Mouse (Mus musculus) testis, adult 2 months (tissue): ENCODE measurements around the gene Ldlrad1. TPM values are rescaled to one million over a fixed set of nuclear protein-coding genes. Genes with fewer than 3 reads are reported as not detected.

Experiments
- H3K27ac ChIP-seq: fragments of 200-500 bp; 2 replicates; pipeline ENCODE4 v1.5.1; 2012; ENCODE audit warnings: low read depth, low read length; ENCODE audit not compliant: control insufficient read depth, insufficient read depth
- H3K27me3 ChIP-seq: fragments of 200-500 bp; 2 replicates; pipeline ENCODE4 v1.6.1; 2012; ENCODE audit warnings: mild to moderate bottlenecking, low read length, moderate library complexity; ENCODE audit not compliant: control insufficient read depth, insufficient read depth
- H3K36me3 ChIP-seq: fragments of 200-500 bp; 2 replicates; pipeline ENCODE4 v1.6.1; 2012; ENCODE audit warnings: mild to moderate bottlenecking, low read length; ENCODE audit not compliant: control insufficient read depth, insufficient read depth
- H3K4me1 ChIP-seq: fragments of 200-500 bp; 2 replicates; pipeline ENCODE4 v1.6.1; 2012; ENCODE audit warnings: low read length; ENCODE audit not compliant: control insufficient read depth, insufficient read depth
- H3K4me3 ChIP-seq: fragments of 200-500 bp; 2 replicates; pipeline ENCODE4 v1.5.1; 2012; ENCODE audit warnings: low read depth, mild to moderate bottlenecking, low read length, moderate library complexity, mixed read lengths; ENCODE audit not compliant: control insufficient read depth
- CTCF ChIP-seq: fragments of 200-500 bp; IDR thresholded peaks from 2 replicates; pipeline ENCODE4 v1.5.1; 2012; ENCODE audit warnings: low read depth, mild to moderate bottlenecking, inconsistent platforms, low read length, moderate library complexity; ENCODE audit not compliant: control insufficient read depth, insufficient read depth, insufficient replicate concordance
- POLR2A ChIP-seq: fragments of 200-500 bp; IDR thresholded peaks from 2 replicates; pipeline ENCODE4 v1.6.1; 2012; ENCODE audit warnings: low read depth, mild to moderate bottlenecking, inconsistent platforms, low read length, moderate library complexity; ENCODE audit not compliant: control insufficient read depth
- polyA plus RNA-seq: library from polyadenylated mRNA; depleted of rRNA; stranded (reverse); fragments of >200 nt; gene quantifications from 2 replicates; pipeline ENCODE4 v1.2.3, GENCODE M21; 2012

Ldlrad1 gene
- polyA plus RNA-seq, 1 experiment, result 0.41 TPM

DNA sequence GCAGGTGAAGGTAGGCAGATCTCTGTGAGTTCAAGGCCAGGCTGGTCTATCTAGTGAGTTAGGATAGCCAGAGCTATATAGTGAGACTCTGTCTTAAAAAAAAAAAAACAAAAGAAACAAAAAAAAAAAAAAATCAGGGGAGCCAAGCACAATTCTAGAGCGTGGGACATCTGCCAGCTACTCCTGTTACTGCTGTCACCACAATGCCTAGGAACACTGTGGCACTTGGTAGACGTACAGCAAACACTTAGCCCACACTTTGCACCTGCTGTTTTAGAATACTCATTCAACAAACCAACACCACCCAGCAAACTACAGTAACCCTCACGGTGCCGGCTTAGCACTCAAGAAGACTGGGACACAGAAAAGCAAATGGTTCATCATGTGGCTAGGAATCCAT is 2.5 kb downstream of the Ldlrad1 start:
- Histone ChIP-seq H3K27me3 (no peaks in the 10 kb centered on the region), H3K36me3 (no peaks in the 10 kb centered on the region), H3K4me1 (no peaks in the 10 kb centered on the region), H3K27ac (no peak overlapping the region), H3K4me3 (no peak overlapping the region)
- TF ChIP-seq POLR2A, result no peak
- TF ChIP-seq CTCF, result no peak

DNA sequence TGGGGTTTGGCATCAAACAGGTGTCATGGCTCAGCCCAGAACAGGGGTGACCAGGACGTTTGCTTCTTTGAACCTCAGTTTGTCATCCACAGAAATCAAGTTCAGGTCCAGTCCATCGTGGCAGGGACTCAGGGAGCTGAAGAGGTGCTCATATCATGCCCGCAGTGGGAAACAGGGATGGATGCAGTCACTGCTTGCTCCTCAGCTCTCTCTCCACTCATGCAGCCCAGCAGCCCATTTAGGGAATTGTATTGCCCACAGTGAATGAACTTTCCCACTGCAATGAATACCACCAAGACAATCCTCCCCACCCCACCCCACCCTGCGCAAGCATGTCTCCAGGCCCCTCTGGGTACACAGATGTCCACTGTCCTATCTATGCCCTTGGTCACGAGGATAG is 3.0 kb downstream of the Ldlrad1 start:
- Histone ChIP-seq H3K27ac (no peak overlapping the region), H3K4me3 (no peak overlapping the region)

DNA sequence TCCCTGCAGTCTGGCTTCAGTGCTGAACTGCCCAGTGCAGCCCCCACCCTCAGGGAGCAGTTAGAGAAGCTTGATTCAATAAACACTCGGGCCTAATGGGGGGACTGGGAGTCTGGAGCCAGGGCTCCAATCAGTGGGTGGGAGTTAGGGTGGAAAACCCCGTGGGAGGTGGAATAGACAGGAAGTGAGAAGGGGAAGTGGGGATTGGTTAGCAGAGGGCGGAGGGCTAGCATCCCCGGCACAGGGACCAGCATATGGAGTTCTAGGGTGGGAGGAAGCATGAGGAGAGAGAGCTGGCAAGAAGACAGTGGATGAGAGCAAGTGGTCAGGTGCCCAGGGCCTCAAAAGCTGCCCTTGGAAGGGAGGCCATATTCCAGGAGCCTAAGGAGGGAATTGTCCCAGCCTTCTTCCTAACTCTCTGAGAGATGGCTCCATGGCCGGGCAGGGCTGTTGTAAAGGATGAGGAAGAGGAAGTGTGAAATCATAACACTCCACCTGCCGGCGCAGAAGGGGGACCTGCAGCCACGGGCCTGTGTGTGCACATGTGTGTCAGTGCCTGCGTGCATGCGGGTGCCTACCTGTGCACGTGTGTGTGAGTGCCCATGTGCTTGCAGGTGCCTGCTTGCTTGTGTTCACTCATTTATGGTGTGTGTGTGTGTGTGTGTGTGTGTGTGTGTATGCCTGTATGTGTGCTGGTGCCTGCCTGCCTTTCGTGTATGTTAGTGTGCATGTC is 4.5 kb downstream of the Ldlrad1 start:
- Histone ChIP-seq H3K27ac (no peak overlapping the region), H3K4me3 (no peak overlapping the region), H3K4me1 (no peaks in the 10 kb centered on the region), H3K36me3 (no peaks in the 10 kb centered on the region), H3K27me3 (no peaks in the 10 kb centered on the region)
- TF ChIP-seq CTCF, result no peak

More for the DNA sequence above, 3.0 kb downstream of the Ldlrad1 start:
- TF ChIP-seq POLR2A (no peak), CTCF (no peak)
- H3K27me3 ChIP-seq, result no peaks in the 10 kb centered on the region
- H3K4me1 ChIP-seq, result no peaks in the 10 kb centered on the region
- H3K36me3 ChIP-seq, result no peaks in the 10 kb centered on the region

DNA sequence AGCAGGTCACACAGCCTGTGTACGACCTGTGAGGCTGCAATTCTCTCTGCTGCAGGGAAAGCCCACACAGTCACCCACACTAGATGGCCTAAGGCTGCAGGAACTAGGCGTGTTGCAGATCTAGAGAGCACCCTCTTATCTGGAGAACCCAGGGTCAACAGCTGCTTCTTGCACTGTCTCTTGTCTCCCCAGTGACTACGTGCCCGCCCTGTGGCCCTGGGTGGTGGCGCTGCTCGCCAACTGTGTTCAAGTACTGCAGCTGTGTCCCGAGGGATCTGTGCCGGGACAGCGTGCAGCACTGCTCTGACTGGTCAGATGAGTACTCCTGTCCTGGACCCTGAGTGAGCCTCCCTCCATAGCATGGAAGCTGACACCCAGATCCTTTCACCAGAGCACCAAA is 8.6 kb downstream of the Ldlrad1 start:
- no peak for TF ChIP-seq CTCF
- no peak for TF ChIP-seq POLR2A
- H3K36me3 ChIP-seq, result no peaks in the 10 kb centered on the region
- no peak overlapping the region for H3K27ac ChIP-seq
- H3K4me1 ChIP-seq, result no peaks in the 10 kb centered on the region; the same call in 1 of the 2 replicates
- no peaks in the 10 kb centered on the region for H3K27me3 ChIP-seq
- H3K4me3 ChIP-seq, result no peak overlapping the region

DNA sequence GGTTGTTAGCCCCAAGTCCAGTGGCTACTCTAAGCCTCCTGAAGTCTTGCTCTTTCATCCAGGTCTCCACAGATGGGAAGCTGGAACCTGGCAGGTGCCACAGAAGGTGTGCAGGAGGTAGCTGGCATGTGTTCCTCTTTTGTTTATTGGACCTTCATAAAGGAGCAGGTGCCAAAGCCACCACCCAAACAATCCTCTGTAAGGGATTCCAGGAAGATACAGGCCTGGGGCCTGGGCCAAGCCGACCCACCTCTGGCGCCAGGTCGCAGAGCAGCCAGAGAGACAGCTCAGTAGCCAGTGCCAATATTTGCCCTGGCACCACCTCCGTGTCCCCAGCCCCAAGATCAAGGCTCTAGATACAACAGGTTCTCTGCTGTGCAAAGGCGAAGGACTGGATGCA is 12.5 kb downstream of the Ldlrad1 start:
- H3K4me1 ChIP-seq, result no peaks in the 10 kb centered on the region; the same call in 1 of the 2 replicates
- no peak overlapping the region for H3K27ac ChIP-seq
- no peak for TF ChIP-seq POLR2A
- no peak for TF ChIP-seq CTCF
- no peaks in the 10 kb centered on the region for H3K27me3 ChIP-seq
- no peak overlapping the region for H3K4me3 ChIP-seq
- no peaks in the 10 kb centered on the region for H3K36me3 ChIP-seq

DNA sequence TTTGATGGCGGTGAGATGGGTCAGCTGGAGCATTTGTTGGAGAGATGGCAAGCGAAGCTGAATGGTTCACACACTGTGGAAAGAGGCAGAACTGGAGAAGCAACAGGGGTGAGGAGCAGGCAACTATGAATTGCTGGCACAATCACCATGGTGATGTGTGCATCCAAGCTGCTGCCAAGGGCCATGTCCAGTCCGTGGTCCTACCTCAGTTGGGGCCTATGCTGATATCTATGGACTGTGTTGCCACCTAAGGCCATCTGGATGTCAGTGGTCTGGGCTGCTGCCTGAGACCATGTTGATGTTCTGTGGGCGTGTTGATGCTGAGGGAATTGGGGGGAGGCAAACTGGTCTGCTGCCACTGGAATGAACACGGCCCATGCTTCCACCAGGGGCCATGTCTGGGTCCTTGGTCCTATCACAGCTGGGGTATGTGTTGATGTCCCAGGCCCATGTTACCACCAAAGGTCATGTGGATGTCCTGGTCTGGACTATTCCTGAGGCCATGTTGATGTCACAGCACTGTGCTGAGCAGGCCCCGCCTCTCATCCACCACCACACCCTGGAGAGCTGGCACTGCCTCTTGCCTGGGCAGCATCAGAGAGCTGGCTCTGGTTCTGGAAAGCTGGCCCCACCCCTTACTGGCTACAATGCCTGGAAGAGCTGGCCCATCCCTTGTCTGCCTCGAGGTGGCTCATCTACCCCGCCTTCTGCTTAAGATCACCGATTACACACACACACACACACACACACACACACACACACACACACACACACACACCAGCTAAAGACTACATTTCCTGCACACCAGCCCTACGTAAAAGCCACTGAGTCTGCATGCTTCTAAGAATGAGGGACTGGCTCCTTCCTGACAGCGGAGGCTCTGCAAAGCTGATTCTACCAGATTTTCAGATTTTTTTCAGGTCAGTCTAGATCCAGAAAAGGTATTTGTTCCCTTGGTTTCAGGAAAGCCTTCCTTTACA is 14.5 kb downstream of the Ldlrad1 start:
- Histone ChIP-seq H3K4me1 (no peaks in the 10 kb centered on the region; the same call in 1 of the 2 replicates), H3K27me3 (no peaks in the 10 kb centered on the region), H3K36me3 (no peaks in the 10 kb centered on the region), H3K27ac (no peak overlapping the region), H3K4me3 (no peak overlapping the region)
- TF ChIP-seq POLR2A (no peak), CTCF (no peak)

DNA sequence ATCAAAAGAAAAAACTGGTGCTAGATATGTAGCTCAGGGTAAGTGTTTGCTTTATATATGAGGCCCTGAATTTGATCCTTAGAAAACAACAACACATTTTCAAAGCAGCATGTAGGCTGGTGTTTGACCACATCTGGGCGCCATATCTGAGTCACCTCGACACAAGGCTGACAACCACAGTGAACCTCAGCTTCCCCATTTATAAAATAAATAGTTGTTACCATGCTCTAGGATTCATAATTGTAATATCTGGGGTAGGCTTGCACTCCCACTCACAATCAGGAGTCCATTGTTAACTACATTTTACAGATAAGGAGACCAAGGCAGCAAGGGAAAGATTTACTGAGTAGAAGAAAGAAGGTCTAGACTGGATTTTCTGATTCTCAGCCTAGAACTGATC is 17.3 kb downstream of the Ldlrad1 start:
- no peak overlapping the region for H3K27ac ChIP-seq
- H3K27me3 ChIP-seq, result no peaks in the 10 kb centered on the region
- no peaks in the 10 kb centered on the region for H3K36me3 ChIP-seq
- TF ChIP-seq POLR2A (no peak), CTCF (no peak)
- no peaks in the 10 kb centered on the region; the same call in 1 of the 2 replicates for H3K4me1 ChIP-seq
- H3K4me3 ChIP-seq, result no peak overlapping the region
